Mouse (Mus musculus) lung, embryonic 15.5 days (tissue): Measurements from ENCODE around the gene A1cf. TPM values are rescaled to one million over a fixed set of nuclear protein-coding genes. Genes with fewer than 3 reads are reported as not detected.

Experiments used
- ATAC-seq: fragments of 200-750 bp; cut with Nextera tagmentation; 2 replicates; pipeline ENCODE4 v1.8.0; 2017; ENCODE audit warnings: moderate number of reproducible peaks, borderline replicate concordance; ENCODE audit not compliant: low FRiP score, low TSS enrichment; ENCODE audit errors: extremely low read depth
- H3K27ac ChIP-seq: fragments of 300-500 bp; sonication (generic); 2 replicates; pipeline ENCODE4 v1.5.1; 2015; ENCODE audit warnings: moderate library complexity, mild to moderate bottlenecking, inconsistent platforms
- H3K27me3 ChIP-seq: fragments of 300-500 bp; sonication (generic); 2 replicates; pipeline ENCODE4 v1.6.1; 2015; ENCODE audit warnings: inconsistent platforms
- H3K36me3 ChIP-seq: fragments of 300-500 bp; sonication (generic); 2 replicates; pipeline ENCODE4 v1.6.1; 2015; ENCODE audit warnings: inconsistent platforms
- H3K4me1 ChIP-seq: fragments of 300-500 bp; sonication (generic); 2 replicates; pipeline ENCODE4 v1.6.1; 2015; ENCODE audit warnings: inconsistent platforms
- H3K4me2 ChIP-seq: fragments of 300-500 bp; sonication (generic); 2 replicates; pipeline ENCODE4 v1.6.1; 2015; ENCODE audit warnings: inconsistent platforms, mild to moderate bottlenecking, moderate library complexity
- H3K4me3 ChIP-seq: fragments of 300-500 bp; sonication (generic); 2 replicates; pipeline ENCODE4 v1.5.1; 2015; ENCODE audit warnings: mild to moderate bottlenecking, inconsistent platforms
- H3K9ac ChIP-seq: fragments of 300-500 bp; sonication (generic); 2 replicates; pipeline ENCODE4 v1.6.1; 2015; ENCODE audit warnings: inconsistent platforms
- H3K9me3 ChIP-seq: fragments of 300-500 bp; sonication (generic); 2 replicates; pipeline ENCODE4 v1.6.1; 2016; ENCODE audit warnings: inconsistent platforms
- WGBS: fragments of 180-500 bp; shearing (Covaris S2); methylation state at CpG from one replicate; pipeline ENCODE4 v1.1.7; 2015; 5-methylcytosine and 5-hydroxymethylcytosine counted together
- polyA plus RNA-seq: library from polyadenylated mRNA; unstranded; fragments of >200 nt; fragmentation: Nextera tagmentation; extraction: Ambion mirVana; gene quantifications from 2 replicates; pipeline ENCODE4 v1.2.1, GENCODE M21; 2015

Gene A1cf
- polyA plus RNA-seq, 1 experiment from 2014 or later: not detected

DNA sequence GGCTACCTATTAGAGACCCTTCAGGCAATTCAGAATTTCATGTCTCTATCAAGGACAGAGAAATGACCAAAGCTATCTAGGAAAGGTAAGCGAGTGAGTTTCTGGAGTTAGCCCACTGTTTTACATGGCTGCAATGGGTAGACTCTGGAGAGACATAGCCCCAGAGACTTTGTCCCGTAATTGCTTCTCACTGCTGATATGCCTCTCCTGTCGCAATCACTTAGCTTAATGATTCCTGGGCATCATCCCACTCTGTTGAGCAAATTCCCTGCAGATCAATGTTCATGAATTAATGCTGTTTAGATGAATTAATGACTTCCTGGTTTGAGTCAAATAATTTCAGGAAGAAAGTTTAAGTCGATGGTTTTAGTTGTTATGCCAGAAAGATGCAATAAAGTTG is 86.1 kb downstream of the A1cf start:
- no peak overlapping the region for H3K9ac ChIP-seq
- no peak overlapping the region for H3K27ac ChIP-seq
- ATAC-seq: no peak
- 82% methylated on average over 4 of the region's 4 CpGs for WGBS
- H3K36me3 ChIP-seq: no peaks in the 10 kb centered on the region
- no peak overlapping the region for H3K4me3 ChIP-seq
- H3K27me3 ChIP-seq: no peaks in the 10 kb centered on the region
- no peak overlapping the region for H3K4me2 ChIP-seq
- H3K9me3 ChIP-seq: no peaks in the 10 kb centered on the region
- H3K4me1 ChIP-seq: no peaks in the 10 kb centered on the region

DNA sequence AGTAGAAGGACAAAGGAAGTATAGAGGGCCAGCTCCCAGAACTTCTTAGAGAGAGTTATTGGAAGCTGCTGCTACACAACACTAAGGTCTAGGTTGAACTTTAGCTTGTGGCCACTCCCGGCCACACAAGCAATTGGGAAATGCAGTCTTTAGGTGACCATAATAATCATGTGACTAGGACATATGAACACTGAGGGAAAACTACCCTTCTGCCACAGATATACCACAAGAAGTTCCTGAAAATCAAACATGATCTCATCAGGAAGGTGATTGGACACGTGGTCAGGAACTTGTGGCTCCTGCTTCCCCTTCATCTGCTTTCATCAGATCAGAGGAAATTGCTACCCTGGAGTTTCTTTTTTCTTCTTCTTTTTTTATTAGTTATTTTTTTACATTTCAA is 87.8 kb downstream of the A1cf start:
- H3K9ac ChIP-seq: no peak overlapping the region

DNA sequence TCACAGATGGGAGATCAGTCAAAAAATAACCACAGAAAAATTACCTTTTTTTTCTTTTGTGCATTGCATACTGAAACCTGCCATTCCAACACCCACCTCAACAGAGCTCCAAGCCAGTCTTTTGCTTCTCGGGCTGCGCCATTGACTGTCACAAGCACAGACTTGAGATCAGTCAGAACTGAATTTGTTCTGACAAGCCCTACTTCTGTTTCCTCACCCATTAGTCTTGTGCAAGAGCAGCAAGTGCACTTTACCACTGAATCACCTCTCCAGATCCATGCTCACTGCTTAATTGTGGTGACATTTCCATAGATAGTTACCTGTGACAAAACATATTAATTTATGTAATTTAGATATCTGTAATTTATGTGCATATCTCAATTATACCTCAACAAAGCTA is 91.9 kb downstream of the A1cf start:
- Histone ChIP-seq H3K27me3 (no peaks in the 10 kb centered on the region), H3K9me3 (no peaks in the 10 kb centered on the region), H3K4me1 (no peaks in the 10 kb centered on the region), H3K27ac (no peak overlapping the region), H3K4me3 (no peak overlapping the region), H3K9ac (no peak overlapping the region), H3K36me3 (no peaks in the 10 kb centered on the region), H3K4me2 (no peak overlapping the region)
- WGBS: 86% methylated on average over 2 of the region's 2 CpGs
- no peak for ATAC-seq

More for the DNA sequence above, 87.8 kb downstream of the A1cf start:
- Histone ChIP-seq H3K4me1 (no peaks in the 10 kb centered on the region), H3K36me3 (no peaks in the 10 kb centered on the region), H3K4me2 (no peak overlapping the region), H3K4me3 (no peak overlapping the region), H3K27me3 (no peaks in the 10 kb centered on the region), H3K27ac (no peak overlapping the region), H3K9me3 (no peaks in the 10 kb centered on the region)
- ATAC-seq: no peak
- WGBS: 75% methylated on average over 2 of the region's 2 CpGs

DNA sequence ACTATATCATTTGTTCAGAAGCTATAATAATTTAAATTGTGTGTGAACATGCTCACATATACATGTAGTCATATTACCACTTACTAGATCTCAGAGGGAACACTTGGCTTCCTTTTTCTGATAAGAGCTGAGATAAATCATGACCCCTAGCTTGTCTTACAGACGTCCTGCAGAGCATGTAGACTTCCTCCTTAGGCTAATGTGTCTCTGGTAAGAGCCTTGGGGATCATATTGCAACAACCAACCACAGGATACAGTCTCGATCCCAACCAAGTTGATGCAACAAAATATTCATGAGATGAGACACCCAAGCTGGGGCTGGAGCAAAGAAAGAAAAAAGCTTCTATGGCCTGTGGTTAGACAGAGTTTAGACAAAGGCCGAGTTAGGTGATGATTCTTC is 94.6 kb downstream of the A1cf start:
- ATAC-seq: no peak
- WGBS: 40% methylated on average over 3 of the region's 3 CpGs

DNA sequence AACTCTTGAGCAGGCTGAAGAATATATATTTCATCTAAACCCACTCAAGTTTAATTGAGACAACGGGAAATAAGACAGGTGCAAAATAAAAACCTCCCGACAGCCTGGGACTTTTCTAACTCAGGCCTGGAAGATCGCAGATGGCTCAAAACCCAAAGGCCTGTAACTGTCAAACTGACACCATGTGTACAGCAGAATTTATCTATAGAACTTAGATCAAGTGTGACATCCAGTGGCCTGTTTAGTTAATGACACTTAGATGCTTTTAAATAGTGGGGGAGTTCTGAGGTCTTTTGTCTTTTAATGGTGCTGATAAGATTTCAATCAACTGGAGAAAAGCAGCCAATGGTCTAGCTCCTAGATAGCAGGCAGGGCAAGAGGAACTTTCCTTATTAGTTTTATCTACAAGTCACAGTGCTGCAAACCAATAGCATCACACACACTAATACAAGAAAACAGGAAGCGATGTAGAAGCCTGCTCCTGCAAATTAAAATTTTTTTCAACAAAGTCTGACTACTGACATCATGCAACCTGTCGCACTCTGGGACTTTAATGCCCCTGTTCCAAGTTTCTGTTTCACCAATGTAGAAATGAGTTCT is 99.5 kb downstream of the A1cf start:
- Histone ChIP-seq H3K9me3 (no peaks in the 10 kb centered on the region), H3K27ac (no peak overlapping the region), H3K9ac (no peak overlapping the region), H3K27me3 (peaks cover 7% of the 10 kb centered on the region; the same call in 1 of the 2 replicates), H3K4me3 (no peak overlapping the region), H3K4me2 (no peak overlapping the region), H3K36me3 (no peaks in the 10 kb centered on the region), H3K4me1 (no peaks in the 10 kb centered on the region)
- WGBS: 63% methylated on average over 5 of the region's 5 CpGs
- ATAC-seq: no peak

More for the DNA sequence above, 94.6 kb downstream of the A1cf start:
- no peaks in the 10 kb centered on the region for H3K4me1 ChIP-seq
- H3K27ac ChIP-seq: no peak overlapping the region
- no peak overlapping the region for H3K4me2 ChIP-seq
- H3K9ac ChIP-seq: no peak overlapping the region
- no peaks in the 10 kb centered on the region for H3K36me3 ChIP-seq
- no peaks in the 10 kb centered on the region for H3K9me3 ChIP-seq
- no peak overlapping the region for H3K4me3 ChIP-seq
- no peaks in the 10 kb centered on the region for H3K27me3 ChIP-seq

DNA sequence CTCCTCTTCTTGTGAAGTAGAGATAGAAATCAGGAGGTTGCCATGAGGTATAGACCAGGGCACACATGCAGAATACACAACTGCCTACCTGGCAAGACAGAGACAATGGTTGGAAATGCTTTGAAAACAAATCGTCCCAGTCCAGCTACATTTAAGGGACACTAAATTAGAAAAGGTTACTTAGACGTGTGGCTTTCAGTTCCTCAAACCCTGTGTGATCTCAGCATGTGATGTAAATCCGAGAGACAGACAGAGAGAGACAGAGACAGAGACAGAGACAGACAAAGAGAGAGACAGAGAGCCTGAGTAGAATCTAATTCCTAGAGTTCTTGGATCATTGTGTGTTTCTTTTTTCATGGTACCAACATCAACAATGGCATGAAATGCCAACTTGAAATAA is 102.8 kb downstream of the A1cf start:
- no peak for ATAC-seq
- WGBS: 51% methylated on average over 3 of the region's 3 CpGs
- H3K4me2 ChIP-seq: no peak overlapping the region
- H3K27me3 ChIP-seq: peaks cover 7% of the 10 kb centered on the region; the same call in 1 of the 2 replicates
- H3K27ac ChIP-seq: no peak overlapping the region
- no peaks in the 10 kb centered on the region for H3K9me3 ChIP-seq
- H3K36me3 ChIP-seq: no peaks in the 10 kb centered on the region
- H3K4me3 ChIP-seq: no peak overlapping the region
- H3K9ac ChIP-seq: no peak overlapping the region
- H3K4me1 ChIP-seq: no peaks in the 10 kb centered on the region

DNA sequence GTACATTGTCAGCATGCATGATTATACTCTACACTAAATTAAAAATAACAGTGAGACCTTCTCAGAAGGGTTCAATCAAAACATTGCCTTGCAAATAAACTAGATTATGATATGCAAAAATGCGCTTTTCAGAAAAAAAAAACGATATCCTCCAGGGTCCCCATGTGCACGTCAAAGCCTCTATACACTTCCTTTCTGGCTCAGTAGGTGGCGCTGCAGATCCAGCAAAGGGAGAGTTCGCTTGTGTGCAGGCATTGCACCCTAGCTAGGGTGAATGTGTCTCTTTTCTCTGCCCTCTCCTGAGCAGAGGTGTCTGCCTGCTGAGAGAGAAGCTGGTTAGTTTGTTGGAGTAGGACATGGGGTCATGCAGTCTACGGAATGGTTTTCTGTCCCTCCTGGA is 103.4 kb downstream of the A1cf start:
- H3K27me3 ChIP-seq: peaks cover 7% of the 10 kb centered on the region; the same call in 1 of the 2 replicates
- no peak overlapping the region for H3K4me2 ChIP-seq
- H3K36me3 ChIP-seq: no peaks in the 10 kb centered on the region
- no peak overlapping the region for H3K4me3 ChIP-seq
- 8% methylated on average over 6 of the region's 6 CpGs for WGBS
- H3K9me3 ChIP-seq: no peaks in the 10 kb centered on the region
- no peak overlapping the region for H3K27ac ChIP-seq
- peak; percentile 69; the same call in 1 of the 2 replicates for ATAC-seq
- no peak overlapping the region for H3K9ac ChIP-seq
- H3K4me1 ChIP-seq: no peaks in the 10 kb centered on the region

DNA sequence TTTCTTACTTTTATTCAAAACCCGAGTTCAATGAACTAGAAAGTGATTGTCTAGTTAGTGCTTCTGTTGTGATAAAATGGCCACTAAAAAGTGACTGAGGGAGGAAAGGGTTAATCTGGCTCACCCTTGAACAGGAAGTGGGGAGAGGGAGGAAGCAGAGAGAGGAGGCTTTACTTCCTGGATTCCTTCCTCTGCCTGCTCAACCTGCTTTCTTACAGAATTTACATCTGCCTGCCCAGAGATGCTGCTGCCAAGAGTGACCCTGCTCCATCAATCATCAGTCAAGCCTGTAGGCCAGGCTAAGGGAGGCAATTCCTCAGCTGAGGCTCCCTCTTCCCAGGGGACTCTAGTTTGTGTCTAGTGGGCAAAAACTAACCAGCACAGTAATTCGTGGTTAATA is 107.3 kb downstream of the A1cf start:
- H3K4me1 ChIP-seq: no peaks in the 10 kb centered on the region
- no peaks in the 10 kb centered on the region for H3K9me3 ChIP-seq
- H3K27me3 ChIP-seq: no peaks in the 10 kb centered on the region
- WGBS: 57% methylated on average over 2 of the region's 2 CpGs
- H3K9ac ChIP-seq: no peak overlapping the region
- no peak for ATAC-seq
- H3K4me2 ChIP-seq: no peak overlapping the region
- H3K4me3 ChIP-seq: no peak overlapping the region
- no peaks in the 10 kb centered on the region for H3K36me3 ChIP-seq
- no peak overlapping the region for H3K27ac ChIP-seq

DNA sequence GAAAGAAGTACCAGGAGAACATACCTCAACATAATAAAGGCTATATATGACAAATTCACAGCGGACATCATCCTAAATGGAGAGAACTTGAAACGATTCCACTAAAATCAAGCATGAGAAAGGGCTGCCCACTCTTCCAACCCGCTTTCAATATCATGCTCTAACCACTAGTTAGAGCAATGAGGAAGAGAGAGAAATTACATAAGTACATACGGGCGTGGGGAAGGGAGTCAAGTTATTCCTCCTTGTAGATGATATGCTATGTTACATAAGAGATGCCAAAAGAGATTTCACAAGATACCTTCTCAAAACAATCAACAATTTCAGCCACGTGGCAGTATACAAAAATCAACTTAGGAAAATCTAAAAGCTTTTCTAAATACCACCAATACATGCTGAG is 122.5 kb downstream of the A1cf start:
- Histone ChIP-seq H3K4me1 (no peaks in the 10 kb centered on the region), H3K9me3 (no peaks in the 10 kb centered on the region), H3K27me3 (no peaks in the 10 kb centered on the region), H3K27ac (no peak overlapping the region), H3K36me3 (no peaks in the 10 kb centered on the region), H3K9ac (no peak overlapping the region), H3K4me3 (no peak overlapping the region), H3K4me2 (no peak overlapping the region)
- no peak for ATAC-seq
- 86% methylated on average over 6 of the region's 6 CpGs for WGBS

DNA sequence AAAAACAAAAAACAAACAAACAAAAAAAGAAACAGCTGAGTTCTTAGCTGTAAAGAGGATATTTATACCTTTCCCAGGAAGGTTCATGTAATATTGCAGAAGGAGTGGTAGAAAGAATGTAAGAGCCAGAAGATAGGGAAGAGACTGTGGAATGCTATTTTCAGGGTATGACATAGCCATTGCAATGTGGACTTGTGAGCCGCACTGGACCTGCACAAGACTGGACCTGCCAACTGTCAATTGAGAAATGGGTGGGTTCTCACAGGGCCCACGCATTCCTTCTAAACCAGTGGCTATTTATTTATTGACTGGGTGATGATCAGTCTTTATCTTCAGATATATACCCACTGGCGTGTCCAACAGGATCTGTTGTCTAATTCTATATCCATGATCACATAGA is 128.4 kb downstream of the A1cf start:
- Histone ChIP-seq H3K27ac (no peak overlapping the region), H3K4me2 (no peak overlapping the region), H3K9ac (no peak overlapping the region), H3K36me3 (no peaks in the 10 kb centered on the region), H3K27me3 (no peaks in the 10 kb centered on the region), H3K4me1 (no peaks in the 10 kb centered on the region), H3K4me3 (no peak overlapping the region), H3K9me3 (no peaks in the 10 kb centered on the region)
- ATAC-seq: no peak
- 85% methylated on average over 3 of the region's 3 CpGs for WGBS

Other genes with a start within 250 kb of the A1cf start
- 5.7 and 6.5 TPM in 2 replicates for gene Prkg1, start 103.7 kb upstream of the A1cf start, polyA plus RNA-seq
- gene Asah2, start 239.4 kb downstream of the A1cf start, polyA plus RNA-seq: 1.6 and 2.6 TPM in 2 replicates